Mouse (Mus musculus) liver, embryonic 12.5 days (tissue): ENCODE data around the gene Psma7. TPM values are rescaled to one million over a fixed set of nuclear protein-coding genes. Genes with fewer than 3 reads are reported as not detected.
A peak's percentile ranks its signal among the peaks of the same experiment; 100 is the strongest.

Source experiments
- ATAC-seq: fragments of 200-750 bp; cut with Nextera tagmentation; 2 replicates; pipeline ENCODE4 v1.8.0; 2017; ENCODE audit warnings: moderate number of reproducible peaks, mild to moderate bottlenecking, moderate library complexity
- H3K27ac ChIP-seq: fragments of 300-500 bp; sonication (generic); 2 replicates; pipeline ENCODE4 v1.5.1; 2016; ENCODE audit warnings: mild to moderate bottlenecking
- H3K27me3 ChIP-seq: fragments of 300-500 bp; sonication (generic); replicated peaks from 2 replicates; pipeline ENCODE4 v1.6.1; 2016; ENCODE audit warnings: mild to moderate bottlenecking, moderate library complexity
- H3K36me3 ChIP-seq: fragments of 300-500 bp; sonication (generic); 2 replicates; pipeline ENCODE4 v1.6.1; 2016; ENCODE audit warnings: mild to moderate bottlenecking, moderate library complexity
- H3K4me1 ChIP-seq: fragments of 300-500 bp; sonication (generic); 2 replicates; pipeline ENCODE4 v1.6.1; 2016
- H3K4me2 ChIP-seq: fragments of 300-500 bp; sonication (generic); 2 replicates; pipeline ENCODE4 v1.6.1; 2016; ENCODE audit warnings: mild to moderate bottlenecking, moderate library complexity
- H3K4me3 ChIP-seq: fragments of 300-500 bp; sonication (generic); 2 replicates; pipeline ENCODE4 v1.5.1; 2016; ENCODE audit warnings: mild to moderate bottlenecking, moderate library complexity
- H3K9ac ChIP-seq: fragments of 300-500 bp; sonication (generic); 2 replicates; pipeline ENCODE4 v1.6.1; 2016; ENCODE audit warnings: mild to moderate bottlenecking, moderate library complexity
- H3K9me3 ChIP-seq: fragments of 300-500 bp; sonication (generic); replicated peaks from 2 replicates; pipeline ENCODE4 v1.6.1; 2016; ENCODE audit warnings: mild to moderate bottlenecking, moderate library complexity
- WGBS: fragments of 180-500 bp; shearing (Covaris S2); methylation state at CpG from one replicate; pipeline ENCODE4 v1.1.7; 2016; ENCODE audit not compliant: insufficient replicate concordance; 5-methylcytosine and 5-hydroxymethylcytosine counted together
- polyA plus RNA-seq: library from polyadenylated mRNA; unstranded; fragments of >200 nt; fragmentation: Nextera tagmentation; extraction: Ambion mirVana; gene quantifications from 2 replicates; pipeline ENCODE4 v1.2.1, GENCODE M21; 2016

The Psma7 gene
- polyA plus RNA-seq, 1 experiment from 2014 or later = 455 TPM

DNA sequence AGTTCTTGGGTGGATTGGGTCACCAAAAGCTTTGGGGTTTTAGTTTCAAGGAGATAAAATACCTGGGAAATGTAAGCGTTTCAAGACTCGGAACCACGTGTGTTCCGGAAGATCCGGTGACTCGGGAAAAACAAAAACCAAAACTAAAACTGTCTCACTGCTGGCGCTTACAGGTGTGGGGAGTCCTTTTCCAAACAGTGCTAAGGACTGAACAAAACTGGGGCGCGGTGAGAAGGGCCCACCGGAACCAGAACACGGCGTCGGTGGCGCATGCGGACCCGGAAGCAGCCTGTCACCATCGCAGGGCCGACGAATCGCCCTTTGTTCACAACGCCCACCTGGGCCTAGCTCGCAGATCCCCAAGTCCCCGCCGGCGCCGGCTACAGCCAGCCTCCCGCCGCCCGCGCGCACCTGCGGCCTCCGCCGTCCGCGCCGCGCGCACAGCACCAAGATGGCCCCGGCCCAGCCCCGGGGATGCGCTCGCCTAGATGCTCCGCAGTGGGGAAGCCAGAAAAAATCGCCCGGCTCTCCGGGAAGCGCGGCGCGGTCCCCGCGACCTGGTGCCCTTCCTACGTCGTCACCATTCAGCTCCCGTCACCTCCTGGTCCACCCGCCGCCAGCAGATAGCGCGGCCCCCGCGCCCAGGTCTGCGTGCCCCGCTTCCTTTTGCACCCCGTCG, 517 bp downstream of the Psma7 start:
- peaks cover 38% of the 10 kb centered on the region for H3K4me1 ChIP-seq
- under 1% methylated on average over 60 of the region's 66 CpGs for WGBS
- peak overlapping the region; percentile 96 for H3K4me3 ChIP-seq
- H3K36me3 ChIP-seq = peaks cover 32% of the 10 kb centered on the region
- H3K27ac ChIP-seq = peak overlapping the region; percentile 92
- peaks cover 17% of the 10 kb centered on the region; the same call in 1 of the 2 replicates for H3K27me3 ChIP-seq
- H3K4me2 ChIP-seq = peak overlapping the region; percentile 97
- H3K9ac ChIP-seq = peak overlapping the region; percentile 90
- no peaks in the 10 kb centered on the region for H3K9me3 ChIP-seq
- ATAC-seq = peak; percentile 62

DNA sequence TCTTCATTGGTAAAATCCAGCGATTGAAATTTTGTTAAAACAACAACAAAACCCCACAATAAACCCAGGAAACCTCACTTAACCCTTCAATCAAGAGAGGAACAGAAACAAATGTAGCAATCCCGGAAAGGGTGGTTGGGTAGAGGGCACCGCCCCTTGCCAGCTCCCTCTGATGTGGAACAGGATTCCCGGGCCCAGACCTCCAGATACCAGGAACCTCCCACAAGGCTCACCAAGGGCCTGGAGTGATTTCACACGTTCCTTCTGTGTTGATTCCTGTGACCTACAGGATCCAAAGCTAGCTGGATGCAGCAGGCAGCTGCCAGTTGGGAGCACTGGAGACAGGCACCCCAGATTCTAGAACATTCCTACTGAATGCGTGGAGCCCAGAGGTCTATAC, 1.8 kb downstream of the Psma7 start:
- peaks cover 45% of the 10 kb centered on the region for H3K36me3 ChIP-seq
- peaks cover 17% of the 10 kb centered on the region; the same call in 1 of the 2 replicates for H3K27me3 ChIP-seq
- WGBS = 51% methylated on average over 6 of the region's 6 CpGs
- H3K9ac ChIP-seq = peak overlapping the region; percentile 90
- H3K4me2 ChIP-seq = peak overlapping the region; percentile 97
- peak overlapping the region; percentile 53; the same call in 1 of the 2 replicates for H3K27ac ChIP-seq
- no peak for ATAC-seq
- peak overlapping the region; percentile 96 for H3K4me3 ChIP-seq
- peaks cover 38% of the 10 kb centered on the region for H3K4me1 ChIP-seq
- H3K9me3 ChIP-seq = no peaks in the 10 kb centered on the region

DNA sequence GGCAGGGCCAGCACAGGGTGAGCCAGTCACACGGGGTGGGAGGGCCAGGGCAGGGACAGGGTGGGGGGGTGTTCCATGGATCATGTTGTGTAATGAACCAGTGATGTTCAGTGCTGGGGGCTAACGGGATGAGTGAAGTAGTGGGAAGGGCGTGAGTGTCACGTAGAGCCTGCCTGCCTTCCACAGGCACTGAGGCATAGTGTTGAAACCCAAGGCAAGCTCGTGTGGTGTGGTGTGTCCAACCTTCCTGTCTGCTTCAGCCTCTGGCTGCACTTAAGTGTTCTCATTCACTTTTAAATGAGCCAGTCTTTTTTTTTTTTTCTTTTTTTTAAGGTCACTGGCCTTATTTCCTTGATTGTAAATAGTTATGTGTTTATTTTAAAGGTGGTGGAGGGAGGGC, 7.5 kb downstream of the Psma7 start:
- Histone ChIP-seq H3K4me3 (no peak overlapping the region), H3K27me3 (no peaks in the 10 kb centered on the region), H3K27ac (no peak overlapping the region), H3K36me3 (peaks cover 100% of the 10 kb centered on the region), H3K4me1 (peaks cover 4% of the 10 kb centered on the region), H3K4me2 (no peak overlapping the region), H3K9ac (no peak overlapping the region), H3K9me3 (no peaks in the 10 kb centered on the region)
- 57% methylated on average over 5 of the region's 5 CpGs for WGBS
- ATAC-seq = no peak

DNA sequence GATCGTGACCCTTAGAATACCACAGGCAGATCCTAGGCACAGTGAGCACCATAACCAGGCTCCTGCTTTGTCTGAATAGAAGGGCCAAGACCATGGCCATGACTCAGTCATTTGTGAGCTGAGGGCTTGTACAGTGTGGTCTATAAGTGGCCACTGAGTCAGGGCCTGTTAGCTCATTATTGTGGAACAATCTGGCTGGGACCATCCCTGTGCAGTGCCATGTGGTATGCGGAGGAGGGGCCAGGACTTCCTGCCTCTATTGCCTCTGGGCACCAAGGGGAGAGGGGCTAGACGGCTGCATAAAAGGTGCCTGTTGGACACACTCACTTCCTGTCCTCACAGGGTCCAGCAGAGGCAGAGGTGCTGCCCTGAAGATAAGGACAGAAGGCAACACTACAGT, 8.3 kb downstream of the Psma7 start:
- Histone ChIP-seq H3K4me3 (no peak overlapping the region), H3K27ac (no peak overlapping the region), H3K9me3 (no peaks in the 10 kb centered on the region), H3K4me1 (no peaks in the 10 kb centered on the region), H3K36me3 (peaks cover 100% of the 10 kb centered on the region), H3K27me3 (no peaks in the 10 kb centered on the region), H3K9ac (no peak overlapping the region), H3K4me2 (no peak overlapping the region)
- WGBS = 66% methylated on average over 3 of the region's 3 CpGs
- ATAC-seq = 0 out of 2 replicates have a peak, but pooled peaks have one; percentile 18

DNA sequence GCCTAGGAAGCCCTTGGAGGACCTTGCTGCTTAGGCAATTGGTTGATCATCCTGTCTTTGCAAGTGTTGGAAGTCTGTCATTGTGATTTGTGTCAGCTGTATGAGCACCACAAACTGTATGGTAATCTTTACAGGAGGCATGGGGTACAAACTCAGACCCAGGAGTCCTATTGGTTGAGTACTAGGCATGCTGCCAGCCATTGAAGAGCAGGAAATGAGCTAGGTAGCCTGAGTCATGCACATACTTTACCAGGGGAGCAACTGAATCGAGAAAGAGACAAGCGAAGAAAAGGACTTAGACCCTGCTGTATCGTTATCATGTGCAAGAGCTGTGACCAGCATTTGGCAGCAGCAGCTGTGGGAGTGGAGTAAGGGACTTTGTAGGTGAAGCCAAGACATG, 9.3 kb downstream of the Psma7 start:
- no peak overlapping the region for H3K4me2 ChIP-seq
- no peak overlapping the region for H3K4me3 ChIP-seq
- H3K27ac ChIP-seq = no peak overlapping the region
- peaks cover 7% of the 10 kb centered on the region for H3K4me1 ChIP-seq
- no peak for ATAC-seq
- WGBS = 84% methylated on average over 3 of the region's 3 CpGs
- H3K27me3 ChIP-seq = no peaks in the 10 kb centered on the region
- H3K9me3 ChIP-seq = no peaks in the 10 kb centered on the region
- H3K9ac ChIP-seq = no peak overlapping the region
- peaks cover 100% of the 10 kb centered on the region for H3K36me3 ChIP-seq

DNA sequence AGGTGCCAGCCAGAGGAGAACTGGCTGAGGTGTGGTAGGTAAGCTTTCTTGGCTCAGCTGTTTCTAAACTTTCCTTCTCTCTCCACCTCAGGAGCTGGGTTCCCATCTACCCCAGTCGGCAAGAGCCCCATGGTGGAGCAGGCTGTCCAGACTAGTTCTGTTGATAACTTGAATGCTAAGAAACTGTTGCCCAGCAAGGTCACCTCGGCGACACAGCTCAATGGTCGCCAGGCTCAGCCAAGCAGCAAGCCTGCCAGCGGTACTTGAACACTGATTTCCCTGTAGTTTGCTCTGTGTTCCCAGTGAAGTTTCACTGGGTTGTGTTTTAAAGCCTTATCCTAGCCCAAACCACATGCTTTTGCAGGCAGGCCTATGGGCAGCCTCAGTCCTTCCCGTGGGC, 11.0 kb downstream of the Psma7 start:
- no peaks in the 10 kb centered on the region for H3K9me3 ChIP-seq
- no peaks in the 10 kb centered on the region for H3K27me3 ChIP-seq
- no peak overlapping the region for H3K4me2 ChIP-seq
- peaks cover 91% of the 10 kb centered on the region for H3K36me3 ChIP-seq
- peaks cover 23% of the 10 kb centered on the region for H3K4me1 ChIP-seq
- no peak overlapping the region for H3K4me3 ChIP-seq
- 80% methylated on average over 6 of the region's 6 CpGs for WGBS
- ATAC-seq = no peak
- no peak overlapping the region for H3K27ac ChIP-seq
- no peak overlapping the region for H3K9ac ChIP-seq

DNA sequence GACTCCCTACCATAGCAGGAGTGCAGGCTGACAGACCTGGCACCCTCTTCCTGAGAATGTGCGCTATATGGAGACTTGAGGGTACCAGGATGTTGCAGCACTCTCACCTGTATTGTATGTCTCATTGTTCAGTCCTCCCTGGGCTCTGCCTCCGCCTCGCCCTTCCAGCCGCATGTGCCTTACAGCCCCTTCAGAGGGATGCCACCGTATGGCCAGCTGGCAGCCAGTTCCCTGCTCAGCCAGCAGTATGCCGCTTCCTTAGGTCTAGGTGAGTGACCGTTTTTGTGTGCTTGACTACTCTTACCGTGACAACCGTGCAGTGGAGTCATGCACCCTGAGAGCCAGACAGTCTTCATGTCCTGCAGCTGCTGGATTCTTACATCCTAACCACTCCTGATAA, 14.5 kb downstream of the Psma7 start:
- 88% methylated on average over 9 of the region's 9 CpGs for WGBS
- Histone ChIP-seq H3K4me1 (peaks cover 42% of the 10 kb centered on the region), H3K4me2 (no peak overlapping the region), H3K27ac (no peak overlapping the region), H3K4me3 (no peak overlapping the region), H3K36me3 (peaks cover 56% of the 10 kb centered on the region), H3K9me3 (no peaks in the 10 kb centered on the region), H3K9ac (no peak overlapping the region), H3K27me3 (peaks cover 7% of the 10 kb centered on the region)
- ATAC-seq = no peak

DNA sequence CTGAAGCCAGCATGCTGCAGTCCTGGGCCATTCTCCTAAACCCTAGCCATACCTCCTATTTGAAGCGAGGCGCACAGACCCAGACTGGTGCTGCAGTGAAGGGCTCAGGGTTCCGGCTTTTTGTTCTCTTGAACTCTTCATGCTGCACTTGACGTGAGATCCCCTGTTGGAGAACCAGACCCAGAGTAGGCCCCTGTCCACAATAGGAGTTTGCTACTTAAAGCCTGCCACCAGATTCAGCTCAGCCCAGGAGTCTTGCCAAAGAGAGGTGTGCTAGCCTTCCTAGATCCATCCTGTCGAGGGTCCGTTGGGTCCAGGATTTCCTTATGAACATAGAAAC, 16.4 kb downstream of the Psma7 start:
- Histone ChIP-seq H3K27me3 (peaks cover 26% of the 10 kb centered on the region), H3K4me2 (peak overlapping the region; percentile 97), H3K9ac (peak overlapping the region; percentile 82), H3K36me3 (peaks cover 37% of the 10 kb centered on the region), H3K4me3 (peak overlapping the region; percentile 80), H3K9me3 (no peaks in the 10 kb centered on the region), H3K4me1 (peaks cover 42% of the 10 kb centered on the region), H3K27ac (no peak overlapping the region)
- ATAC-seq = no peak
- 21% methylated on average over 6 of the region's 6 CpGs for WGBS

DNA sequence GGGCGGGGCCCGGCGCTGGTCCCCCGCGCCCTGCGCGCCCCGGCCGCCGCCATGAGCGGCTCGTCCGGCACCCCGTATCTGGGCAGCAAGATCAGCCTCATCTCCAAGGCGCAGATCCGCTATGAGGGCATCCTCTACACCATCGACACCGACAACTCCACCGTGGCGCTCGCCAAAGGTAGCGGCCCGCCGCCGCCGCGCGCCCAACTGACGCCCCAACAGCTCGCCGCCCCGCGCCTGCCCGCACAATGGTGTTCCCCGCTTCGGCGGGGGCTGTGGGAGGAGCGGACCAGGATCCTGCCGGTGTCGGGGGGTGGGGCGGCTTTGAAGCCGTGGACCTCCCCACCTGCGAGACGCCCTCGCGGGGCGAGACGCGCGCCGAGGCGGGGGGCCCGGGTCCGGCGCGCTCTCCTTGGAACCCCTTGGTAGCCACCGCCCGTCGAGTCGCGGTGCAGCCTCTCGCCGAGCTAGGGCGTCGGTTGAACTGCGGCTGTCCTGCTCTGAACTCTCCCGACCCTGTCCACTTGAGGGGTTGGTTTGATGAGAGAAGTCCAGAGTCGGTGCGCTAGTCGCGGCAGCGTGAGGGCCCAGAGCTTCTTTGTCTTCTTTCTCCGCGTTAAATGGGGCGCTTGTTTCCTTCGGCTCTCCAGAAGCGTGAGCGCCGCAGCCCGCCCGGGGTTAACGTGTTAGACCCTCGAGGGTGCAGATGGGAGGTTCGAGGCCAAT, 16.9 kb downstream of the Psma7 start:
- Histone ChIP-seq H3K4me3 (peak overlapping the region; percentile 80), H3K36me3 (peaks cover 32% of the 10 kb centered on the region), H3K9me3 (no peaks in the 10 kb centered on the region), H3K4me2 (peak overlapping the region; percentile 97), H3K27me3 (peaks cover 31% of the 10 kb centered on the region), H3K4me1 (peaks cover 42% of the 10 kb centered on the region), H3K9ac (peak overlapping the region; percentile 82), H3K27ac (peak overlapping the region; percentile 95)
- ATAC-seq = peak; percentile 2; the same call in 1 of the 2 replicates
- under 1% methylated on average over 83 of the region's 84 CpGs for WGBS

DNA sequence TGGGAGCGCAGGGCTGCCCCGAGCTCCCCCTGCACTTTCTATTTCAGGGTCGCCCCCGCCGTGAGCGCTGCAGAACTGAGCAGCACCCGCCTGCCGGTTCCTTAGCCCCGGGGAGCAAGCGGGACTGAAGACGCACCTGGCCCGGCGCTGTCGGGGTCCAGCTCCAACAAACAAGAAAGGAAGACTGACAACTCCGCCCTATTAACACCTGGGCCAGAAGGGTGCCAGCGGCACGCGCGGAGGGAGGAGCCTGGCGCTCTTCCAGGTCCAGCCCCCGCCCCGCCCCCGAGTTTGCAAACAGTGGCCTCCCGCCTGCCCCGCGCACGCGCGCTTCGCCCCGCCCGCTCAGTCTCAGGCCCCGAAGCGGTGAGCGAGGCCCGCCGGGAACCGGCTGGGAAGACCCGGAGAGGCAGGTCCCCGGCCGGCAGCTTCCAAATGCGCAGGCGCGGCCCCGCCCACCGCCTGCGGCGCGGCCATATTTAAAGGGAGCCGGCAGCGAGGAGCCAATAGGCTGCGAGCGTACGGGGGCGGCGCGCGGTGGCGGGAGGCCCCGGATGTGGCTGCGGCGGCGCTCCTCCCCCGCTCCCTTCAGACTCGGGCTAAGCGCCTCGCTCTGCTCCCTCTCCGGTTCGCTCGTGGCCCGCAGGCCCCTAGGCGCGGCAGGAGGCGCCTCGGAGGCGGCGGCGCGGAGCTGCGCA, 17.7 kb downstream of the Psma7 start, which contains the start of gene Lsm14b:
TSS of gene Lsm14b (plus strand) at position 587 of the 698 bp plus-strand sequence.
- Histone ChIP-seq H3K4me3 (peak within 1 kb of the TSS; percentile 80), H3K36me3 (peaks cover 24% of the 10 kb centered on the region), H3K4me1 (peaks cover 42% of the 10 kb centered on the region), H3K27ac (peak within 1 kb of the TSS; percentile 95), H3K9me3 (no peaks in the 10 kb centered on the region), H3K4me2 (peak within 1 kb of the TSS; percentile 97), H3K27me3 (peaks cover 39% of the 10 kb centered on the region), H3K9ac (peak within 1 kb of the TSS; percentile 82)
- ATAC-seq = peak; percentile 95
- under 1% methylated on average over 79 of the region's 80 CpGs for WGBS

DNA sequence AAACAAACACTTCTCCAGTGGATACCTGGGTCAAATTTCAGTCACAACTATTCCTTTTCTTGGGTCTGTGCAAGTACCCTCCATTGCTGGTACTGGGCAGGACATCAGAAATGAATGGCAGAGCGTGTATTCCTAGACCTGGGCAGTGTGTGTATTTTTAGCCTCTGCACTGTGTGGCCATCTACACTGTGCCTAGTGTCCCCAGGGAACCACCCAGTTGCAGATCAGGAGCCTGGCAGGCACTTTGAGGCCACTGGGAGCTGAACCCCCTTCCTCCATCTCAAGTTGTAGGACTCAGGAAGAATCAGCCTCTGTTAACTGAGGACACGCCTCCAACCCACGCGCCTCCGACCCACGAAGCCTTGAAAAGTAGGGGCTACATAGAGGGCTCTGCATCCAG, 19.5 kb downstream of the Psma7 start:
- no peaks in the 10 kb centered on the region for H3K9me3 ChIP-seq
- H3K4me1 ChIP-seq = peaks cover 34% of the 10 kb centered on the region
- no peak overlapping the region for H3K4me3 ChIP-seq
- WGBS = 63% methylated on average over 6 of the region's 6 CpGs
- no peak overlapping the region for H3K9ac ChIP-seq
- H3K27me3 ChIP-seq = peaks cover 48% of the 10 kb centered on the region
- H3K27ac ChIP-seq = no peak overlapping the region
- peaks cover 6% of the 10 kb centered on the region for H3K36me3 ChIP-seq
- no peak for ATAC-seq
- no peak overlapping the region for H3K4me2 ChIP-seq

DNA sequence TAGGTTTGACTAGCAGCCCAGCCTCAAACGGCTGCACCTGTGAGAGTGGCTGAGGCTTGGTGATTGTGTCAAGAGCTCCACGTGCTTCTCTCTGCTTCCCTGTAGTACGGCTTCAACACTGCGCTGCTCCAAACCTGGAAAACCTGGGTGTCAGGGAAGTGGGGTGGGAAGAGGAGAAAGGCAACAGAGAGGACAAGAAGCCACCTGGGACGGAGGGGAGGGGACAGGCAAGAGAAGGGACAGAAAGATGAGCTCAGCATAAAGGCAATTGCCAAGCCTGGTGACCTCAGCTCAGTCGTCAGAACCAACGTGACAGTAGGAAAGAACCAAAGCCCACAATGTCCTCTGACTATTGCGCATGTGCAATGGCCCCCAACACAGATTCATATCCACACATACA, 21.3 kb downstream of the Psma7 start:
- Histone ChIP-seq H3K4me3 (no peak overlapping the region), H3K9me3 (no peaks in the 10 kb centered on the region), H3K4me2 (no peak overlapping the region), H3K27ac (no peak overlapping the region), H3K36me3 (no peaks in the 10 kb centered on the region), H3K9ac (no peak overlapping the region), H3K27me3 (peaks cover 48% of the 10 kb centered on the region), H3K4me1 (peaks cover 15% of the 10 kb centered on the region)
- WGBS = 65% methylated on average over 8 of the region's 8 CpGs
- no peak for ATAC-seq
